Mouse (Mus musculus) cerebellum, adult 11-12 months (tissue): Measurements from ENCODE around the gene Slc4a1ap.
"Not testable (repeated sequence)": the region's sequence is repeated elsewhere in the genome, so short reads cannot be mapped to it uniquely, and the experiment has no call there.

Experiments
- DNase-seq: peaks from one replicate; pipeline ENCODE4 v3.0.0; 2022

Slc4a1ap gene

GRCm38 (mm10) chr5:31567951-31568657 lies 41.3 kb downstream of the Slc4a1ap start:
- no peak for DNase-seq

- peak; percentile 27 for DNase-seq
These were observed 44.3 kb downstream of the Slc4a1ap start for GRCm38 (mm10) chr5:31571023-31571608.

GRCm38 (mm10) chr5:31573722-31574121 lies 46.9 kb downstream of the Slc4a1ap start:
- no peak for DNase-seq

- DNase-seq, result no peak
These were observed 49.8 kb downstream of the Slc4a1ap start for GRCm38 (mm10) chr5:31576539-31576975.

GRCm38 (mm10) chr5:31581263-31581662 lies 54.5 kb downstream of the Slc4a1ap start:
- no peak for DNase-seq

GRCm38 (mm10) chr5:31581932-31582331 lies 55.1 kb downstream of the Slc4a1ap start:
- no peak for DNase-seq

GRCm38 (mm10) chr5:31583261-31583660 lies 56.5 kb downstream of the Slc4a1ap start:
- no peak for DNase-seq

- no peak for DNase-seq
These were observed 58.7 kb downstream of the Slc4a1ap start for GRCm38 (mm10) chr5:31585526-31585925.

GRCm38 (mm10) chr5:31588016-31588415 lies 61.2 kb downstream of the Slc4a1ap start:
- DNase-seq, result no peak

GRCm38 (mm10) chr5:31588672-31589071 lies 61.9 kb downstream of the Slc4a1ap start:
- DNase-seq, result not testable (repeated sequence)

- no peak for DNase-seq
These were observed 63.0 kb downstream of the Slc4a1ap start for GRCm38 (mm10) chr5:31589711-31590319.

- no peak for DNase-seq
These were observed 64.3 kb downstream of the Slc4a1ap start for GRCm38 (mm10) chr5:31591122-31591521.

- DNase-seq, result no peak
These were observed 69.1 kb downstream of the Slc4a1ap start for GRCm38 (mm10) chr5:31595868-31596267.

- peak; percentile 43 for DNase-seq
These were observed 70.0 kb downstream of the Slc4a1ap start, which contains the start of gene Mrpl33 for GRCm38 (mm10) chr5:31596481-31597429. Mrpl33 (plus strand) TSS chr5:31596935.

GRCm38 (mm10) chr5:31597430-31597944 lies 70.7 kb downstream of the Slc4a1ap start:
- no peak for DNase-seq

- DNase-seq, result no peak
These were observed 71.3 kb downstream of the Slc4a1ap start for GRCm38 (mm10) chr5:31598121-31598520.

- DNase-seq, result no peak
These were observed 71.8 kb downstream of the Slc4a1ap start for GRCm38 (mm10) chr5:31598579-31598978.

- no peak for DNase-seq
These were observed 72.4 kb downstream of the Slc4a1ap start for GRCm38 (mm10) chr5:31599161-31599560.

GRCm38 (mm10) chr5:31601162-31601722 lies 74.4 kb downstream of the Slc4a1ap start:
- DNase-seq, result no peak

GRCm38 (mm10) chr5:31602377-31602776 lies 75.6 kb downstream of the Slc4a1ap start:
- DNase-seq, result no peak

- DNase-seq, result no peak
These were observed 77.0 kb downstream of the Slc4a1ap start for GRCm38 (mm10) chr5:31603766-31604165.

GRCm38 (mm10) chr5:31606151-31606550 lies 79.4 kb downstream of the Slc4a1ap start:
- DNase-seq, result no peak
